Mouse (Mus musculus): ENCODE data around the gene Ankrd65.

DNA sequence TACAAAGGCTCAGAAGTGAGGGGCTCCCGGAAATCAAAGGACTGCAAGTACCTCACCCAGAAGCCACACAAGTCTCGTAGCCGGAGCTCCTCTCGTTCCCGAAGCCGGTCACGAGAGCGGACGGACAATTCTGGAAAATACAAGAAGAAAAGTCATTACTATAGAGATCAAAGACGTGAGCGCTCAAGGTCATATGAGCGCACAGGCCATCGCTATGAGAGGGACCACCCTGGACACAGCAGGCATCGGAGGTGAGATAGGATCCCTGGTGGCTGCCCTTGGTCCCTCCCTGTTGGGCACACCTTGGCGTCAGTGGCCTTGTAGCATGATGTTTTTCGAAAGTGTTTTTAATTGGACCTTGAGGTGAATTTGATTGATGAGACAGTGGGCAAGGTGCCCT is 33.2 kb downstream of the Ankrd65 start:
- TF ChIP-seq CTCF (IDR thresholded peaks at IDR 0.05; ENCODE audit: control insufficient read depth, insufficient read depth, low read length), result no peak
- no peak for TF ChIP-seq POLR2A (IDR thresholded peaks at IDR 0.05; ENCODE audit: borderline replicate concordance, control insufficient read depth, low read depth, low read length)

Measured in bone marrow, adult 2 months (tissue).